10 mouse cellular contexts compared by ENCODE assay signal in genomic region chr10:125538316-125538715, GRCm38 (mm10).
DNase-seq lines count a peak whose midpoint lies in the region; ATAC-seq and TF ChIP-seq lines count a peak whose summit lies in the region.
"Had no signal": no experiment of that assay in that cellular context is flagged by ENCODE, and none has a peak within 500 bp of the region (broad histone marks: within the 10 kb centered on the region; RNA-seq: fewer than 3 reads in every experiment).

No protein-coding gene starts in this region.

- no peak overlapping the region for H3K4me3 ChIP-seq in forebrain, embryonic 11.5 days (ENCODE audit: low read depth, low read length)
- no peak overlapping the region for H3K4me3 ChIP-seq in forebrain, embryonic 16.5 days (replicated peaks; ENCODE audit: low read length)
- H3K4me3 ChIP-seq in lung, embryonic 14.5 days (ENCODE audit: low read depth, low read length) = no peak overlapping the region
- no peak overlapping the region for H3K4me3 ChIP-seq in lung, adult 2 months (replicated peaks; ENCODE audit: extremely low read depth, low read depth, low read length)
- H3K4me3 ChIP-seq in stomach, postnatal 0 days (ENCODE audit: low read depth, low read length) = no peak overlapping the region
- H3K4me3 ChIP-seq: lung, embryonic 15.5 days had no signal

- ATAC-seq in forebrain, embryonic 11.5 days (replicated peaks; ENCODE audit: low FRiP score) = peak; percentile 77
- no peak for ATAC-seq in forebrain, embryonic 16.5 days
- ATAC-seq in lung, embryonic 14.5 days (ENCODE audit: insufficient read depth) = peak; percentile 71
- no peak for ATAC-seq in stomach, postnatal 0 days (ENCODE audit: low FRiP score, low TSS enrichment)

- no peak overlapping the region for H3K4me2 ChIP-seq in forebrain, embryonic 11.5 days (ENCODE audit: low read depth, low read length, severe bottlenecking)
- no peak overlapping the region for H3K4me2 ChIP-seq in forebrain, embryonic 16.5 days (ENCODE audit: low read length)
- no peak overlapping the region for H3K4me2 ChIP-seq in lung, embryonic 14.5 days
- no peak overlapping the region for H3K4me2 ChIP-seq in stomach, postnatal 0 days (replicated peaks; ENCODE audit: low read depth)
- H3K4me2 ChIP-seq: lung, embryonic 15.5 days had no signal

- H3K9ac ChIP-seq in forebrain, embryonic 11.5 days (ENCODE audit: low read length) = no peak overlapping the region
- no peak overlapping the region for H3K9ac ChIP-seq in forebrain, embryonic 16.5 days (replicated peaks; ENCODE audit: low read depth, low read length)
- H3K9ac ChIP-seq in lung, embryonic 14.5 days = no peak overlapping the region
- no peak overlapping the region for H3K9ac ChIP-seq in stomach, postnatal 0 days (ENCODE audit: low read length)
- H3K9ac ChIP-seq: lung, embryonic 15.5 days had no signal

- no peak overlapping the region for H3K27ac ChIP-seq in forebrain, embryonic 11.5 days (ENCODE audit: low read depth, low read length)
- no peak overlapping the region for H3K27ac ChIP-seq in forebrain, embryonic 16.5 days (ENCODE audit: low read length)
- H3K27ac ChIP-seq in lung, embryonic 14.5 days (ENCODE audit: low read depth) = no peak overlapping the region
- no peak overlapping the region for H3K27ac ChIP-seq in stomach, postnatal 0 days (replicated peaks)
- H3K27ac ChIP-seq: lung, embryonic 15.5 days had no signal

- no peaks in the 10 kb centered on the region for H3K9me3 ChIP-seq in forebrain, embryonic 11.5 days (ENCODE audit: control insufficient read depth, low read length)
- no peaks in the 10 kb centered on the region for H3K9me3 ChIP-seq in forebrain, embryonic 16.5 days (ENCODE audit: control insufficient read depth, low read length)
- no peaks in the 10 kb centered on the region for H3K9me3 ChIP-seq in lung, embryonic 14.5 days (ENCODE audit: low read depth, low read length)
- H3K9me3 ChIP-seq in stomach, postnatal 0 days (ENCODE audit: control insufficient read depth, low read length) = no peaks in the 10 kb centered on the region
- H3K9me3 ChIP-seq: lung, embryonic 15.5 days had no signal

- TF ChIP-seq POLR2A in lung, adult 2 months (IDR thresholded peaks at IDR 0.05; ENCODE audit: borderline replicate concordance, extremely low read depth, low read depth, low read length) = no peak

- no peaks in the 10 kb centered on the region for H3K4me1 ChIP-seq in forebrain, embryonic 11.5 days (replicated peaks; ENCODE audit: control insufficient read depth, insufficient read depth, low read length)
- H3K4me1 ChIP-seq in forebrain, embryonic 16.5 days (replicated peaks; ENCODE audit: control insufficient read depth, insufficient read depth, low read length) = no peaks in the 10 kb centered on the region
- no peaks in the 10 kb centered on the region for H3K4me1 ChIP-seq in lung, embryonic 14.5 days (ENCODE audit: insufficient read depth)
- H3K4me1 ChIP-seq in lung, adult 2 months (ENCODE audit: control insufficient read depth, insufficient read depth, low read length) = no peaks in the 10 kb centered on the region
- H3K4me1 ChIP-seq in stomach, postnatal 0 days (replicated peaks; ENCODE audit: control insufficient read depth, insufficient read depth) = no peaks in the 10 kb centered on the region
- H3K4me1 ChIP-seq: lung, embryonic 15.5 days had no signal

- no peak for TF ChIP-seq EP300 in stomach, postnatal 0 days (optimal IDR thresholded peaks at IDR 0.05)

- H3K27me3 ChIP-seq in forebrain, embryonic 11.5 days (ENCODE audit: control insufficient read depth, insufficient read depth, low read length) = no peaks in the 10 kb centered on the region
- H3K27me3 ChIP-seq in forebrain, embryonic 16.5 days (replicated peaks; ENCODE audit: control insufficient read depth, insufficient read depth, low read length) = no peaks in the 10 kb centered on the region
- H3K27me3 ChIP-seq in lung, embryonic 14.5 days (ENCODE audit: insufficient read depth, low read length) = no peaks in the 10 kb centered on the region
- no peaks in the 10 kb centered on the region for H3K27me3 ChIP-seq in stomach, postnatal 0 days (ENCODE audit: control insufficient read depth, insufficient read depth, low read length)
- H3K27me3 ChIP-seq: CH12.LX; lung, embryonic 15.5 days had no signal

- H3K36me3 ChIP-seq in forebrain, embryonic 11.5 days (ENCODE audit: control insufficient read depth, insufficient read depth, low read length) = no peaks in the 10 kb centered on the region
- no peaks in the 10 kb centered on the region for H3K36me3 ChIP-seq in forebrain, embryonic 16.5 days (ENCODE audit: control insufficient read depth, insufficient read depth)
- H3K36me3 ChIP-seq in lung, embryonic 14.5 days (ENCODE audit: insufficient read depth) = no peaks in the 10 kb centered on the region
- H3K36me3 ChIP-seq in stomach, postnatal 0 days (ENCODE audit: control insufficient read depth, insufficient read depth, low read length) = no peaks in the 10 kb centered on the region
- H3K36me3 ChIP-seq: lung, embryonic 15.5 days had no signal

- TF ChIP-seq CTCF in lung, embryonic 14.5 days (IDR thresholded peaks at IDR 0.05; ENCODE audit: low read depth) = peak; percentile 76
- TF ChIP-seq CTCF in lung, adult 2 months (IDR thresholded peaks at IDR 0.05; ENCODE audit: insufficient read depth, low read length) = no peak
- TF ChIP-seq CTCF in stomach, postnatal 0 days (IDR thresholded peaks at IDR 0.05; ENCODE audit: low read depth) = peak; percentile 86

- DNase-seq in forebrain, embryonic 11.5 days (ENCODE audit: low spot score) = no peak
- DNase-seq in lung, embryonic 14.5 days = peak; percentile 85
- no peak for DNase-seq in lung, adult 2 months
- peak; percentile 46 to 54 for DNase-seq in cerebellum, postnatal 14 days
- peak; percentile 23 to 32 for DNase-seq in kidney, postnatal 36 days
- DNase-seq in stomach, postnatal 0 days (ENCODE audit: low spot score) = peak; percentile 23
- no peak for DNase-seq in thymus, postnatal 36 days

- 57% methylated on average over 1 of the region's 1 CpGs for WGBS in forebrain, embryonic 11.5 days
- WGBS in forebrain, embryonic 16.5 days = 42% methylated on average over 1 of the region's 1 CpGs
- 33% methylated on average over 1 of the region's 1 CpGs for WGBS in lung, embryonic 14.5 days
- 45% methylated on average over 1 of the region's 1 CpGs for WGBS in lung, adult 2 months
- WGBS in stomach, postnatal 0 days = 42% methylated on average over 1 of the region's 1 CpGs

Comparison
In these comparisons a context has a peak if more than half of its experiments do, and no peak if none do; other contexts are left out.
1. ATAC-seq: peak in forebrain, embryonic 11.5 days (single experiment) and lung, embryonic 14.5 days (single experiment); none in forebrain, embryonic 16.5 days (single experiment) and stomach, postnatal 0 days (single experiment).
2. DNase-seq: peak in lung, embryonic 14.5 days (single experiment), cerebellum, postnatal 14 days (2 of 2), kidney, postnatal 36 days (2 of 2) and stomach, postnatal 0 days (single experiment); none in forebrain, embryonic 11.5 days (single experiment), lung, adult 2 months (single experiment) and thymus, postnatal 36 days (0 of 2).